Mouse (Mus musculus): ENCODE results near the gene Diras1. TPM values are rescaled to one million over a fixed set of nuclear protein-coding genes. Genes with fewer than 3 reads are reported as not detected.
A peak's percentile ranks its signal among the peaks of the same experiment; 100 is the strongest.
"Not testable (repeated sequence)": the region's sequence is repeated elsewhere in the genome, so short reads cannot be mapped to it uniquely, and the experiment has no call there.

Gene Diras1
- polyA plus RNA-seq, 1 experiment from 2014 or later = not detected

DNA sequence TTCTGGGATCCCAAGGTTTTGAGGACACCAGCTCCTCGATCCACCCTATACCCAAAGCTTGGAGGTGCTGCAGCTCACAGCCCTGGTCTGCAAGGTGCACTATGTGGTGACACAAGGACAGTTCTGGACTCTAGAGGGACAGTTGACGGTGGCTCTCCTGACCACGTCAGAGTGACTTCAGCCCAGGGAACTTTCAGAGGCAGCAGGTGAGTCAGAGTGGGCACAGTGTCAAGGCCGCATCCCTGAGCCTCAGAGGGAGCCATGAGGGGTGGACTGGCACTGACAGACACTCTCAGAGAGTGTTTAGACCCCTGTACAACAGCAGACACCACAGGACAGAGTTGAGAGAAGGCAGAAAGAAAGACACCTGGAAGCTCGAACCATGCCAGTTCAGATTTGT, 27.1 kb upstream of the Diras1 start:
- Histone ChIP-seq H3K4me2 (ENCODE audit: low read depth, low read length) (no peak overlapping the region), H3K27me3 (ENCODE audit: insufficient read depth, low read length) (no peaks in the 10 kb centered on the region), H3K36me3 (replicated peaks; ENCODE audit: insufficient read depth, low read length) (peaks cover 44% of the 10 kb centered on the region), H3K9ac (replicated peaks) (no peak overlapping the region), H3K4me1 (ENCODE audit: insufficient read depth) (no peaks in the 10 kb centered on the region), H3K9me3 (ENCODE audit: low read length) (no peaks in the 10 kb centered on the region), H3K27ac (ENCODE audit: low read depth) (no peak overlapping the region), H3K4me3 (ENCODE audit: low read depth, low read length) (no peak overlapping the region)
- no peak for TF ChIP-seq CTCF (IDR thresholded peaks at IDR 0.05; ENCODE audit: low read depth)
- TF ChIP-seq EP300 (IDR thresholded peaks at IDR 0.05; ENCODE audit: low read depth) = no peak
- no peak for ATAC-seq
- no peak for DNase-seq
- WGBS (ENCODE audit: insufficient replicate concordance) = 76% methylated on average over 5 of the region's 5 CpGs

DNA sequence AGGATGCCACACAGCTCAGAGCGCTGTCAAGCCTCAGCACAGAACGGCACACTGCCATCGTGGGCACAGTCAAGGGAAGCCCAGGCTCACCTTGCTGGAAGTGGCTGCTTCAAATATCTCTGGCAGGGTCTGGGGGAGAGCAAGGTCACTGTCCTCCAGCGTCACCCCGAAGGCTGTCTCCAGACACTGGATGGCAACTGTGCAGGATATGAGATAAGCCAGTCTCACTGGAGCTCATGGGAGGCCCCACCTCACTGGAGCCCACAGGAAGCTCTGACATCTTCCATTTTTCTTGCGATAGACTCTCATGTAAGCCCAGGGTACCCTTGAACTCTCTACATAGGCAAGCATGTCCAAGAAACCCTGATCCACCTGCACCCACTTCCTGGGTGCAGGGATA, 25.7 kb upstream of the Diras1 start:
- 58% methylated on average over 6 of the region's 6 CpGs for WGBS (ENCODE audit: insufficient replicate concordance)
- no peaks in the 10 kb centered on the region for H3K4me1 ChIP-seq (ENCODE audit: insufficient read depth)
- H3K36me3 ChIP-seq (replicated peaks; ENCODE audit: insufficient read depth, low read length) = peaks cover 57% of the 10 kb centered on the region
- H3K27me3 ChIP-seq (ENCODE audit: insufficient read depth, low read length) = no peaks in the 10 kb centered on the region
- peak overlapping the region; percentile 22; the same call in 1 of the 2 replicates for H3K27ac ChIP-seq (ENCODE audit: low read depth)
- ATAC-seq (peak; percentile 33; the same call in 1 of the 2 replicates), DNase-seq (no peak)
- TF ChIP-seq EP300 (IDR thresholded peaks at IDR 0.05; ENCODE audit: low read depth) (no peak), CTCF (IDR thresholded peaks at IDR 0.05; ENCODE audit: low read depth) (no peak)
- no peak overlapping the region for H3K9ac ChIP-seq (replicated peaks)
- H3K4me3 ChIP-seq (ENCODE audit: low read depth, low read length) = no peak overlapping the region
- H3K4me2 ChIP-seq (ENCODE audit: low read depth, low read length) = no peak overlapping the region
- H3K9me3 ChIP-seq (ENCODE audit: low read length) = no peaks in the 10 kb centered on the region

DNA sequence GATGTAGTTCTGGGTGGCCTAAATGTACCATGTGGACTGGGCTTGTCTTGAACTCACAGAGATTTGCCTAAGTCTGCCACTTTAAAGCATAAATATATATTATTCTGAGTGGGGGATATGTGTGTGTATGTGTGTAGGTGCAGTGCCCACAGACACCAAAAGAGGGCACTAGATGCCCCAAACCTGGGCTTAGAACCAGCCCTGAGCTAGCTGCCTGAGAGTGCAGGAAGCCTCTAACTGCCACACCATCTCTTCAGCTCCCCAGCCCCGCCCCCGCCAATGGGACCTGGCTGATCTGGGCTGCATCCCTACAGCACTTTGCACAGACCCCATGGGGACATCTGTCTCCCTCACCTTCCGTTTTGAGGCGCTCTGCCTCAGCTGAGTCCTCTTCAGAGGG, 25.2 kb upstream of the Diras1 start:
- H3K36me3 ChIP-seq (replicated peaks; ENCODE audit: insufficient read depth, low read length) = peaks cover 62% of the 10 kb centered on the region
- ATAC-seq (0 out of 2 replicates have a peak, but pooled peaks have one; percentile 25), DNase-seq (peak; percentile 51)

DNA sequence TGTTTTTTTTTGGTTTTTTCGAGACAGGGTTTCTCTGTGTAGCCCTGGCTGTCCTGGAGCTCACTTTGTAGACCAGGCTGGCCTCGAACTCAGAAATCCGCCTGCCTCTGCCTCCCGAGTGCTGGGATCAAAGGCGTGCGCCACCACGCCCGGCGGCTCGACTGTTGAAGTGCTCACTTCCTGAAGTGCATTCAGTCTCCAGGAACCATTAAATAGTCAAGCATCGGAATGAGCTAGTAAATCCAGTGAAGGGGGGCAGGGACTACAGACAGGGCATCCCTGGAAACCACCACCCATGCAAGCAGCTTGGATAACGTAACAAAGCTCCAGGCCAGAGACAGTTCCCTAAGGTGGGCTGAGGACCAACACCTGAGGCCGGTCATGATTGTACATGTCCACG, 19.8 kb upstream of the Diras1 start:
- WGBS (ENCODE audit: insufficient replicate concordance) = 90% methylated on average over 14 of the region's 14 CpGs
- peaks cover 63% of the 10 kb centered on the region for H3K36me3 ChIP-seq (replicated peaks; ENCODE audit: insufficient read depth, low read length)
- not testable (repeated sequence) for DNase-seq; ATAC-seq; H3K9ac ChIP-seq (replicated peaks); H3K4me1 ChIP-seq (ENCODE audit: insufficient read depth); H3K4me2 ChIP-seq (ENCODE audit: low read depth, low read length); H3K9me3 ChIP-seq (ENCODE audit: low read length); H3K27me3 ChIP-seq (ENCODE audit: insufficient read depth, low read length); H3K27ac ChIP-seq (ENCODE audit: low read depth); H3K4me3 ChIP-seq (ENCODE audit: low read depth, low read length)

More for the DNA sequence above, 25.2 kb upstream of the Diras1 start:
- Histone ChIP-seq H3K4me1 (ENCODE audit: insufficient read depth) (no peaks in the 10 kb centered on the region), H3K27ac (ENCODE audit: low read depth) (no peak overlapping the region), H3K4me2 (ENCODE audit: low read depth, low read length) (no peak overlapping the region), H3K9ac (replicated peaks) (no peak overlapping the region), H3K4me3 (ENCODE audit: low read depth, low read length) (no peak overlapping the region), H3K9me3 (ENCODE audit: low read length) (no peaks in the 10 kb centered on the region), H3K27me3 (ENCODE audit: insufficient read depth, low read length) (no peaks in the 10 kb centered on the region)
- 75% methylated on average over 3 of the region's 4 CpGs for WGBS (ENCODE audit: insufficient replicate concordance)
- TF ChIP-seq CTCF (IDR thresholded peaks at IDR 0.05; ENCODE audit: low read depth) (peak; percentile 59), EP300 (IDR thresholded peaks at IDR 0.05; ENCODE audit: low read depth) (no peak)

DNA sequence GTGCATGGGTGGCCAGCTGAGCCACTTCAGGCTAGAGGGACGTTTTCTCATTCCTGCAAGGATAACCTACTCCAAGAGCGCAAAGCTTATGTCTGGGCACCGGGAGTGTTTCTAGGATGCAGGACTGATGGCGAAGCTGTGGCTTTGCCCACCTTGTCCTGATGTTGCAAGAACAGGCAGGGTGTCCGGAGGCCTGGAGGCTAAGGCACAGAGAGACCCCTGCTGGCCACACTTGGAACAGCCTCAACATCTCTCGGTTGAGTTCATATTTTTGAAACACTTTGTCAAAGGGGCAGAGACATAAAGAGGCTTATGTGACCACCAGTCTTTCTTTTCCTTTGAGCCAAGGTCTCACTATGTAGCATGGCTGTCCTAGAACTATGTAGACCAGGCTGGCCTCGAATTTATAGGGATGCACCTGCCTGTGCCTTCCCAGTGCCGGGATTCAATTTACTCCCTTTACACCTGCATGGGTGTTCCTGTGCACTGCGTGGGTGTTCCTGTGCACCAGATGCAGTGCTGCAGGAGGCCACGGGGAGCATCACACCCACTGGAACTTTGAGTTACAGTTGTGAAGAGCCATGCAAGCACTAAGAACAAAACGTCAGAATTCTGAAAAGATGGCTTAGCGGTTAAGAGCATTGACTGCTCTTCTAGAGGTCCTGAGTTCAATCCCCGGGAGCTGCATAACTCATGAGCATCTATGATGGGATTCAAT, 16.2 kb upstream of the Diras1 start:
- H3K27ac ChIP-seq (ENCODE audit: low read depth) = no peak overlapping the region
- ATAC-seq = no peak
- H3K4me3 ChIP-seq (ENCODE audit: low read depth, low read length) = no peak overlapping the region
- no peak overlapping the region for H3K4me2 ChIP-seq (ENCODE audit: low read depth, low read length)
- DNase-seq = peak; percentile 79
- peaks cover 5% of the 10 kb centered on the region; the same call in 1 of the 2 replicates for H3K4me1 ChIP-seq (ENCODE audit: insufficient read depth)
- H3K36me3 ChIP-seq (replicated peaks; ENCODE audit: insufficient read depth, low read length) = peaks cover 28% of the 10 kb centered on the region
- TF ChIP-seq CTCF (IDR thresholded peaks at IDR 0.05; ENCODE audit: low read depth) = peak; percentile 91
- no peak for TF ChIP-seq EP300 (IDR thresholded peaks at IDR 0.05; ENCODE audit: low read depth)
- WGBS (ENCODE audit: insufficient replicate concordance) = 30% methylated on average over 13 of the region's 13 CpGs
- no peaks in the 10 kb centered on the region for H3K27me3 ChIP-seq (ENCODE audit: insufficient read depth, low read length)
- no peak overlapping the region for H3K9ac ChIP-seq (replicated peaks)
- H3K9me3 ChIP-seq (ENCODE audit: low read length) = no peaks in the 10 kb centered on the region

DNA sequence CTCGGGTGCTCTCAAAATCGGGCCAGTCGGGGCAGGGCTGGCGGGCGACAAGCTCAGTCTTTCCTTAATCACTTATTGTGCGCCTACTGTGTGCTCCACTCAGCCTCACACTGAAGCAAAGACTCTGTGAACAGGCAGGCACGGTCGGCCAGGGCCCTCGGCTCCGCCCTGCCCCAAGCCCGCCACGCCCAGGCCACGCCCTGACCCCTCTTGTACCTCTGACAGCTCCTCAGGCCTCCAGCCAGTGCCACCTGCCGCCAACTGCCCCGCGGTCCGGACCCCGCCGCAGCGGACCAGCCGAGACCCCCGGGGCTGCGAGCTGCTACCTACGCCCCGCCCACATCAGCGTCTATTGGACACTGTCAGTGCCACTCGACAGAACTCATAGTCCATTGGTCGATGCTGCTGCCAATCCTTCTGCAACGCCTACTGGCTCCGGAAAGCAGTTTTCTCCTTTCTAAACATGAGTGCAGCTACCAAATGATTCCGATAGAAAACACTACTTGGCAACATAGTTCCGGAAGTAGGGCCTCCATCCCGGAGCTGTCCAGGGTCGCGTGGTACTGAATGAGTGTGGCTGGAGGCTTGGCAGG, 11.6 kb upstream of the Diras1 start, which contains the start of gene Slc39a3:
Gene Slc39a3 (minus strand): TSS at position 439 of the 593 bp plus-strand sequence.
- WGBS (ENCODE audit: insufficient replicate concordance) = 1% methylated on average over 35 of the region's 35 CpGs

More for the DNA sequence above, 11.6 kb upstream of the Diras1 start, which contains the start of gene Slc39a3:
- ATAC-seq (peak; percentile 99), DNase-seq (peak; percentile 96)
- peak within 1 kb of the TSS; percentile 67 for H3K4me3 ChIP-seq (ENCODE audit: low read depth, low read length)
- peaks cover 5% of the 10 kb centered on the region; the same call in 1 of the 2 replicates for H3K4me1 ChIP-seq (ENCODE audit: insufficient read depth)
- H3K27me3 ChIP-seq (ENCODE audit: insufficient read depth, low read length) = no peaks in the 10 kb centered on the region
- 0 out of 2 replicates have a peak, but pooled peaks cover 2% of the 10 kb centered on the region for H3K36me3 ChIP-seq (replicated peaks; ENCODE audit: insufficient read depth, low read length)
- peak within 1 kb of the TSS; percentile 82 for H3K4me2 ChIP-seq (ENCODE audit: low read depth, low read length)
- peak within 1 kb of the TSS; percentile 53 for H3K27ac ChIP-seq (ENCODE audit: low read depth)
- H3K9me3 ChIP-seq (ENCODE audit: low read length) = no peaks in the 10 kb centered on the region
- peak within 1 kb of the TSS; percentile 70 for H3K9ac ChIP-seq (replicated peaks)
- no peak for TF ChIP-seq CTCF (IDR thresholded peaks at IDR 0.05; ENCODE audit: low read depth)
- TF ChIP-seq EP300 (IDR thresholded peaks at IDR 0.05; ENCODE audit: low read depth) = 0 out of 2 replicates have a peak, but pooled peaks have one; percentile 49
